22 mouse cellular contexts compared by ENCODE assay signal in the genomic region with DNA sequence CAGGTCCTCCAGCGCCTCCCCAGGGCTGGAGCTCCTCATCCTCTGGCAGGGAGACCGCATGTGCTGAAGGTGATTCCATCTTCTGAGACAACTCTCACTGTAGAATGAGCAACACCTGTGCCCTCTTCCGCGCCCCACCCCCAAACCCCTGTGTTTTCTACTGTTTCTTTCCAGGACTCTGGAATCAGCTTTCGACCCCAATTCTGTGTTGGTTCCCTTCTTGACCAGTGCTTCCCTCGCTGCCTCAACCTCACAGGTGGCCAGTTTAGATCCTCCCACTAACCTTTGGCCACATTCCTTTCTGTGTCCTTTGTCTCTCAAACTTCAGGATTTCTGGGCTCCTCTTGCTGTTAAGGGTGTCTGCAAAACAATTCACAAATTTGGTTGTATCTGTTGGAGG.
"Had no signal": no experiment of that assay in that cellular context is flagged by ENCODE, and none has a peak within 500 bp of the region (broad histone marks: within the 10 kb centered on the region; RNA-seq: fewer than 3 reads in every experiment).

A gene (minus strand): TSS at position 285 of the 400 bp plus-strand sequence.

- H3K36me3 ChIP-seq: limb, embryonic 10.5 days; limb, embryonic 13.5 days; liver, embryonic 12.5 days; liver, embryonic 15.5 days; midbrain, embryonic 12.5 days; midbrain, embryonic 15.5 days; neural tube, embryonic 12.5 days; neural tube, embryonic 15.5 days had no signal

- ATAC-seq: hindbrain, postnatal 0 days; inflammation-experienced regulatory T-cells, adult 6 months; liver, embryonic 12.5 days; midbrain, embryonic 15.5 days had no signal

- H3K4me2 ChIP-seq: limb, embryonic 13.5 days; liver, embryonic 12.5 days; liver, embryonic 15.5 days; midbrain, embryonic 12.5 days; midbrain, embryonic 15.5 days; neural tube, embryonic 12.5 days; neural tube, embryonic 15.5 days had no signal

- H3K27me3 ChIP-seq: limb, embryonic 13.5 days; liver, embryonic 12.5 days; liver, embryonic 15.5 days; midbrain, embryonic 12.5 days; midbrain, embryonic 15.5 days; neural tube, embryonic 12.5 days; neural tube, embryonic 15.5 days had no signal

- H3K9me3 ChIP-seq: limb, embryonic 10.5 days; limb, embryonic 13.5 days; liver, embryonic 12.5 days; liver, embryonic 15.5 days; midbrain, embryonic 12.5 days; midbrain, embryonic 15.5 days; neural tube, embryonic 12.5 days; neural tube, embryonic 15.5 days had no signal

- H3K27ac ChIP-seq: hindbrain, postnatal 0 days; limb, embryonic 10.5 days; limb, embryonic 13.5 days; liver, embryonic 12.5 days; liver, embryonic 15.5 days; macrophage; midbrain, embryonic 12.5 days; midbrain, embryonic 15.5 days; neural tube, embryonic 12.5 days; neural tube, embryonic 15.5 days; stomach, postnatal 0 days had no signal

- DNase-seq: layer of hippocampus, adult 9-11 months; liver; lung, adult 18-20 months; lung, postnatal 14 days; right cerebral cortex, adult 18-20 months; right cerebral cortex, postnatal 14 days; right cerebral cortex, postnatal 4 days; thymus, adult 2 months; thymus, postnatal 14 days; thymus, postnatal 4 days had no signal

- H3K4me1 ChIP-seq: limb, embryonic 10.5 days; limb, embryonic 13.5 days; liver, embryonic 12.5 days; liver, embryonic 15.5 days; midbrain, embryonic 12.5 days; midbrain, embryonic 15.5 days; neural tube, embryonic 12.5 days; neural tube, embryonic 15.5 days had no signal

- H3K4me3 ChIP-seq: limb, embryonic 10.5 days; limb, embryonic 13.5 days; liver, embryonic 12.5 days; liver, embryonic 15.5 days; midbrain, embryonic 12.5 days; midbrain, embryonic 15.5 days; neural tube, embryonic 12.5 days; neural tube, embryonic 15.5 days had no signal

- H3K9ac ChIP-seq: limb, embryonic 13.5 days; liver, embryonic 12.5 days; liver, embryonic 15.5 days; midbrain, embryonic 12.5 days; midbrain, embryonic 15.5 days; neural tube, embryonic 12.5 days; neural tube, embryonic 15.5 days had no signal
